Mouse (Mus musculus): Measurements from ENCODE around the gene B3gnt8.
A peak's percentile ranks its signal among the peaks of the same experiment; 100 is the strongest.

Gene B3gnt8

DNA sequence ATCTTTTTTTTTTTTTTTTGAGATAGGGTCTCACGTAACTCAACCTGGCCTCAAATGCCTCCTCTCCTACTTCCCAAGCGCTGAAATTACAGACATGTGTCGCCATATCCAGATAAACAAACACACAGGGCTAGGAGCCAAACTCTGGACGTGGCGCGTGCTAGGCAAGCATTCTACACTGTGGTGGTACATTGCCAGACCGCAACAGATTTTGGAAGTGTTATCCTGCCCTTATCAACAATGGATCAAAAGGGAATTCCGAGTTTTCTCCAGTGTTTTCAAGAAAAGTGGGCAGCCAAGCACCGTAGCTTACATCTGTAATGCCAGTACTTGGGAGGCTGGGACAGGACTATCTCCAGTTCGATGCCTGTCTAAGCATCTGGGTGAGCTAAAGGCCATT, 31.3 kb downstream of the B3gnt8 start:
- DNase-seq (ENCODE audit: extremely low spot score): no peak

- peak; percentile 98 for DNase-seq (ENCODE audit: extremely low spot score)
Observed at GRCm38 (mm10) chr7:25658657-25659472, 32.4 kb downstream of the B3gnt8 start, which contains the start of the genes Bckdha and Exosc5. Bckdha (minus strand) TSS chr7:25658981. Exosc5 (plus strand) TSS chr7:25659164.

- no peak for DNase-seq (ENCODE audit: extremely low spot score)
Observed at GRCm38 (mm10) chr7:25666381-25666780, 39.9 kb downstream of the B3gnt8 start.

DNA sequence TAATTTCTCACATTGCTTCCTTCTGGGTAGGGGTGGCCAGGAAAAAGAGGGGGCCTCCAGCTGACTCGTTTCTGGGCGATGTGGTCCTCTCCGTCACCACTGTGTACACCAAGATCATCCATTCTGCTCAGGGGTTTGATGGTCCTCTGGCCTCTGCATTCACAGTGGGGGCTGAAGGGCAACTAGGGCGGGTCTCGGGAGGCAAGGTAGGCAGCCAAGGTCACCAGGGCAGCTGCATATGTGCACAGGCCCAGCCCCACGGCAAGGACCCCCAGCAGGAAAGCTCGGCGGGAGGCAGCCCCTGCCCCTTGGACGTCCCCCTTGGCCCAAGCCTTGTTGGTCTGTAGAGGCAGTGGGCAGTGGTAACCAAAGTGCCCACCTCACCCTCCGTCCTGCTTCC, 42.7 kb downstream of the B3gnt8 start:
- no peak for DNase-seq (ENCODE audit: extremely low spot score)

- no peak for DNase-seq (ENCODE audit: extremely low spot score)
Observed at GRCm38 (mm10) chr7:25669631-25670030, 43.2 kb downstream of the B3gnt8 start.

- DNase-seq (ENCODE audit: extremely low spot score): no peak
Observed at GRCm38 (mm10) chr7:25670096-25670495, 43.6 kb downstream of the B3gnt8 start.

DNA sequence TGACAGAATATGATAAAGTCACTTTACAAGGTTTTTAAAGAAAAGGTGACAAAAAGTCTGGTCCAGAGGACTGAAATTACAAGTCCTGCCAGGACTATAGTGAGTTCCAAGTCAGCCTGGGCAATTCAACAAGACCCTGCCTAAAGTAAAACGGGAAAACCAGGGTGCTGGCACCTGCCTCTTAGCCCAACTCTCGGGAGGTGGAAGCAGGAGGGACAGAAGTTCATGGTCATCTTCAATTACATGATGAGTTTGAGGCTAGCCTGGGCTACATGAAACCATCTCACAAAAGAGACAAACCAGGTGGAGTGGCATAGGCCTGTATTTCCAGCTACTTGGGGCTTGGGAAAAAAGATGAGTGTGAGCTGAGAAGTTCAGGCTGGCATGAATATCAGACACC, 45.2 kb downstream of the B3gnt8 start:
- no peak for DNase-seq (ENCODE audit: extremely low spot score)

DNA sequence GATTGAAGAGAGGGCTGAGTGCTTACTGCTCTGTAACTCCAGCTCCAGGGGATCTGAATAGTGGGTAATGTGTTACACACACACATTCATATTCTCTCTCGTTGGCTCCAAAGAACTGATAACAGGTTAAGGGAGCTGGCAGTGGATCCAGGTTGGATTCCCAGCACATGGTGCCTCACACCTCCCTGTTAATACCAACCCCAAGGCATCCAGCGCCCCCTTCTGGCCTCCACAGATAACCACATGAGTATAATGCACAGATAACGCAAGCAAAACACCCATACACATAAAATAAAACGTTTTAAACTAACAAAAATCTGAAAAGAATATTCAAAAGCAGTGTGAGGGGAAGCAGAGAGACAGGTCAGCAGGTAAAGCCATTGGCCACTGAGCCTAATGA, 46.0 kb downstream of the B3gnt8 start:
- DNase-seq (ENCODE audit: extremely low spot score): no peak

DNA sequence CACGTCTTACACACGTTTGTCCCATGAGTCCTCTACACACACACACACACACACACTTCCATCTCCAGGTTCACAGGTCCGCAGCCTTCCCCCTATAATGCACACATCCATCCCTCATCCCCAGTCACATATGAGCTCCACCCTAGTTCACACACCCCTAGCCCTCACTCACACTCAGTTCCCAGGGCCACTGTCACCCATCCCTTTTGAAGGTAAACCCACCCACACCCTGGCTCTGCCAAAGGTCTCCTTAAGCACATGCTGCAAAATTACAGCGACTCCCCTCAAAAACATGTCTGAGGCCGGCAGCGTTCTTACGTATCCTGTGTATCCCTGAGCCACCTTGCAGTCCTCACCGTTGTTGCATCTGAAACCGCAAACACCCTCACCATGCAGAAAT, 47.8 kb downstream of the B3gnt8 start:
- no peak for DNase-seq (ENCODE audit: extremely low spot score)

DNA sequence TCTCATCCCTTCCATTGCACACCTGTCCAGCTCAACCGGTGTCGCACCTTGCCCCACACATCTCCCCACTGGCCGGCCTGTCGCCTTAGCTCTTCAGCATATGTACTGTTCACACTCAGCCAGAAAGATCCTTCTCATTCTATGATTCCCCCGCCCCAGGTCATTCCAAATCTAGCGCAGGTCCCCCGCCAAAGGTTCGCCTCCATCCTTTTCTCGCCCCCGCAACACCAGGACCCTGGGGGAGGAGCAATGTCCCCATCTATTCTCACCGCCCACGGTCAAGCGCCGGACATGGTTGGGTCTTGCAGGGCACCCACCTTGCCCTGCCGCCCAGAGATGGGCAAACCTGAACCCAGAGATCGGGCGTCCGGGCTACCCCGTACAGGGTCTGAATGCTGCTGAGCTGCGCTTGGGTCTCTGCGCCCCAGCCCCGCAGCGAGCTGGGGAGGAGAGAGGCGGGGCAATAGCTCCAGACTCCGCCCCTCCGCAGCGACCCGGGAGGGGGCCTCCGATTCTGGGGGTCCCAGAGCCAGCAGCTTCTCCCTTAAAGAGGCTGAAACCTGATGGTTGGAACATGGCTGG, 48.4 kb downstream of the B3gnt8 start, which contains the start of gene Tmem91:
Gene Tmem91 (minus strand): TSS at position 448 of the 582 bp plus-strand sequence.
- no peak for DNase-seq (ENCODE audit: extremely low spot score)

DNA sequence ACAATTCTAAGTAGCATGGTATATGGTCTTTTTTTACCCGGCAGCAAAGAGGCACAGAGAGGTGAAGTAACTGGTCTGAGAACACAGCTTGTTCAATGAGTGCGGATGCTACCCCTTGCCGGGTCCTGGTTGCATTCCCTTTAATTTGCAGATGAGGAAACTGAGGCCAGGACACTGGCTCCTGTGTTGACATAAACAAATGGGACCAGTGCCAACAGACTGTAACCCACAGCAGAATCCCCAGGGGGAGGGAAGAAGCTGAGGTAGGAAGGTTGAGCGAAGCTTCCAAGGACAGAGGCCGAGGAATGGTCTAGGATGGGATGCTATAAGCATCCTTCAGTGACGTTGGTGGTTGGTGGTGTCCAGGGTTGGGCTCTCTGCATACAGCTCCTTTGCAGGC, 49.0 kb downstream of the B3gnt8 start:
- DNase-seq (ENCODE audit: extremely low spot score): no peak

DNA sequence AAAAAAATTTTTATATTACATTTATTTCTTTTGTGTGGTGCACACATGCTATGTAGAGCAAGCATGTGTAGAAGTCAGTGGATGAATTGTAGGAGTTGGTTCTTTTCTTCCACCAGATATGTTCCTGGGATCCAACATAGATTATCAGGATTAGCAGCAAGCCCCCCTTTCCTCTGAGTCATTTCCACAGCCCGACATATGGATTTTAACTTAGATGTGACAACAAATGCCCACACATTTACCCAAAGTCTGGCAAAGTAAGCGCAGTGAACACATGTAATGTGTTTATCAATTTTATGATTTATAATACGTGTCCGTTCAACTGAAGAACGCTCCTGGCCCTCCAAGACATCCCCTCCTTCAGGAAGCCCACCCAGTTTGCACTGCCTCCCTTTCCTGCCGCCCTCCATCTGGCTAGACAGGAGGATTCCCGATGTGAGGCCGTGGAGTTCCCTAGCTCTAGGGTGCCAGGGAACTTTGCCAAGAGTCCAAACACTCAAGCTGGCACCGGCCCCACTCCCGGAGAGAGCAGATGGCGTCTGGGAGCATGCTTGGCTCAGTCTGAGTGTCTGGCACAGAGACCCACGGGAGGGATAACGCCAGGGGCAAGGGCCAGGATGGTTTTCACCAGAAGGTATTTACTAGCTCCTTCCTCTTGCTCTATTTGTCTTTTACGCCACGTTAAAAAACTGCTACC, 49.8 kb downstream of the B3gnt8 start:
- no peak for DNase-seq (ENCODE audit: extremely low spot score)

- no peak for DNase-seq (ENCODE audit: extremely low spot score)
Observed at GRCm38 (mm10) chr7:25677013-25677412, 50.6 kb downstream of the B3gnt8 start.

DNA sequence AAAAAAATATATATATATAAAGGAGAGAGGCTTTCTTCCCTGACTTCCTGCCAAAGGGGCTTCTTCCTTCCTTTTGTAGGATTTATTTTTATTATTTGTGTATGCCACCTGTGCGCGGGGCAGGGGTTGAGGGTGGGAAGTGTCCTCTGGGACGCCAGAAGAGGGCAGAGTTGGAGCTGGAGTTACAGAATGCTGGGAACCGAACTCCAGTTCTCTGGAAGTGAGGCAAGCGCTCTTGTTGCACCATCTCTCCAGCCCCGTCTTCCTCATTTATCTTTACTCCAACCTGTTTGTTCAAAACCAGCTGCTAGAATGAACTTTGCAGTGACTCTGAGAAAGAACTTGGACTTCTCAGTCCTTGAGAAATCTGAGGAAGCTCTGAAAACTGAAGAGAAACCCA, 53.5 kb downstream of the B3gnt8 start:
- DNase-seq (ENCODE audit: extremely low spot score): no peak

GRCm38 (mm10) chr7:25680514-25681258, 54.2 kb downstream of the B3gnt8 start, which contains the start of gene B9d2:
B9d2 (plus strand) TSS chr7:25680780.
- DNase-seq (ENCODE audit: extremely low spot score): peak; percentile 97

- no peak for DNase-seq (ENCODE audit: extremely low spot score)
Observed at GRCm38 (mm10) chr7:25681341-25682231, 55.1 kb downstream of the B3gnt8 start.

DNA sequence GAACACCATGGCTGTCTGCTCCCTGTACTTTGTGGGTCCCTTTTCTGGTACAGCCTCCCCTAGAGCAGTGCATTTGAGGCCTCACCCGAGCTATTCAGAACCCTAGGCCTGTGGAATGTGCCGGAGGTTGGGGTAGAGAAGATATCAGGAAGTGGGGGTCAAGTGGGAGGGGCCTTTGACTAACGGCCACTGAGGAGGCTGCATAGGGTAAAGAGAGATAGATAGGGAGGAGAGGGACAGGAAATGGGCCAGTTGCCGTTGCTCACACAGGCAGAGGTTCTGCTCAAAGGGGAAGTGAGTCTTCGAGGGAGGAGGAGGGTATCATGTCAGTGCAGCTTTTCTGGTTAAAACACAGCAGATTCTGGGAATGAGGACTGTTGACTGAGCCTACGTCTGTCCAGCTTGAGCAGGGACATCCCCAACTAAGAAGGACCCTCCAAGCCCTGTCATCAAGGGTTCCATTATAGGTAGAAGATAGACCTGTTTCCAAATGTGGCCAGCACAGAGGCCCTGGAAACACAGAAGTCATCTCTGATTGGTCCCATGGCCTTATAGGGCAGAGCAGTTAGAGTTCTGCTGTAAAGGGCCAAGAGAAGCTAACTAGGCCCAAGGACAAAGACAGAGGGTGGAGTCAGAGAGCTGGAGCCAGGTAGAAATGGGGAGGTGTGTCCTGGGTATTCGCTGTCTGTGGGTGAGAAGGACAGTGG, 57.2 kb downstream of the B3gnt8 start:
- DNase-seq (ENCODE audit: extremely low spot score): no peak

GRCm38 (mm10) chr7:25684659-25685058, 58.2 kb downstream of the B3gnt8 start:
- DNase-seq (ENCODE audit: extremely low spot score): no peak
